Mouse (Mus musculus) stomach, postnatal 0 days (tissue): ENCODE measurements around the gene Fgfr2.

Experiments used
- CTCF ChIP-seq: IDR thresholded peaks from 2 replicates; pipeline ENCODE4 v1.5.1; 2016; ENCODE audit warnings: antibody characterized with exemption, low read depth, mild to moderate bottlenecking, moderate library complexity
- EP300 ChIP-seq: optimal IDR thresholded peaks from 2 replicates; pipeline ENCODE3; 2016; ENCODE audit warnings: antibody characterized with exemption

DNA sequence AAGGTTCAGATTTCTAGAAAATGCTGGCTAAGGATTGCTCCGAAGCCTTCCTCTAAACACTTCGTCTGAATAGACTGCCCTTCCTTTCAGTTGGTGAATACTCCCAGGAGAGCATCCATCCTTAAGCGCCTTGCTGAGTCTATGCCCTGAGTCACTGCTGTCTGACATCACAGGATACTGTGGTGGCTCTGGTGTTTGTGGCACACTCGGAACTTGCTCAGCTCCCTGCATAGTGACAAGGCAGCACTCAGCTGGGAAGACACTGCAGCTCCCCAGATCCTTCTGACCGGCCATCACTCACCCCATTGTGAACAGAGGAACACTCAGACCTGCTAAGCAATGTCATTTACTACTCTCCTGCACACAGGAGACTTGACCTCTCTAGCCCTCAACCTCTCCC, 675.6 kb downstream of the Fgfr2 start:
- TF ChIP-seq CTCF (no peak), EP300 (no peak)
